Mouse (Mus musculus) ovary, adult 2 months (tissue): Measurements from ENCODE around the gene Hmgb4. TPM values are rescaled to one million over a fixed set of nuclear protein-coding genes. Genes with fewer than 3 reads are reported as not detected.

Source experiments
- polyA plus RNA-seq: library from polyadenylated mRNA; depleted of rRNA; stranded (reverse); fragments of >200 nt; gene quantifications from 2 replicates; pipeline ENCODE4 v1.2.3, GENCODE M21; 2012; rRNA removed

The Hmgb4 gene
- not detected in 2 replicates for polyA plus RNA-seq

DNA sequence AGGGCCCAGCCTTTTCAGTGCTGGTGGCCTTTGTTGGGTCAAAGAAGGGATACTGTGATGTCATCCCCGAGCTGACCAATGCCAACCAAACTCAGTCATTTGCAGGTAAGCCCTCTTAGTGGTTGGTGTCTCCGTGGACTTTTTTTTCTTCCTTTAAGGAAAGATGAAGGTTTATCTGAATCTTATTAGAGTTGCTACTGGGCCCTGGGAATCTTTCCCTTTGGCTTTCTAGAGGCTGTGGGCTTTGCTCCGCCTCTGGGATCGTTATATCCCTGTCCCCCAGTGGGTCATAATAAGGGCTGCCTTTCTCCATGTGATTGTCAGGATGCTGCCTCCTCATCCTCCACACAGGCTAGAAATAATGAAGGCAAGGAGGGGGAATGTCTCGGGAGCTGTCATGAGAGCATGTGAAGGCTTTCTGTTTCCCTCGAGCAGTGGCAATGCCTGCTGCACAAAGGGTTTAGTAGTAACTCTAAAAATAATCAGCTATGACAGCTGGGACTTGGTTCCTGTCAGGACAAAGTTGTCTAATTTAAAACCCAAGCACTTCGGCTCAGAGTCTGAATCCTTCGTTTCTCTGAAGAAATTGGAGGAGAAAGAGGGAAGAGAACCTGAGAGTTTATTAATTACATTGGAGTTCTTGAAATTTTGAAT, at the start of gene Hmgb4:
Hmgb4 (minus strand) TSS at position 51 of the 654 bp plus-strand sequence.

